Mouse (Mus musculus): ENCODE measurements at regions not wholly inside any gene's neighbourhood (a gene's known extent, or its start where the extent isn't known, plus 50 kb on each side); places are given as distances from the start of the nearest gene placed in this dataset.

GRCm38 (mm10) chr1:177627814-177628213, 101.8 kb upstream of the 1700016C15Rik start:
- TF ChIP-seq CTCF (IDR thresholded peaks at IDR 0.05; ENCODE audit: borderline replicate concordance, extremely low read depth, insufficient read depth, insufficient read length) (no peak), POLR2A (IDR thresholded peaks at IDR 0.05; ENCODE audit: borderline replicate concordance, extremely low read depth, insufficient read depth, insufficient read length, poor library complexity, severe bottlenecking) (no peak)

Measured in brain, embryonic 14.5 days (tissue).